Mouse (Mus musculus): ENCODE measurements around the gene BC051142.
"Not testable (repeated sequence)": the region's sequence is repeated elsewhere in the genome, so short reads cannot be mapped to it uniquely, and the experiment has no call there.

GRCm38 (mm10) chr17:34477238-34478013 lies 78.8 kb downstream of the BC051142 start, which contains the start of gene Btnl4:
- not testable (repeated sequence) for TF ChIP-seq EP300, CTCF (IDR thresholded peaks at IDR 0.05; ENCODE audit: low read depth)

Data from liver, postnatal 0 days (tissue).